Mouse (Mus musculus) hematopoietic stem cell, adult 5-6 weeks (primary cell): Measurements from ENCODE around the gene Shc2. TPM values are rescaled to one million over a fixed set of nuclear protein-coding genes. Genes with fewer than 3 reads are reported as not detected.

Experiments
- ATAC-seq, 2 experiments: fragments of 125-278 bp in 1 of 2; replicated peaks in 1 of 2; 2 replicates each; pipeline ENCODE4 v1.8.0; 2016 to 2017; ENCODE audit warnings: inconsistent platforms in 2 of 2, mild to moderate bottlenecking in 2 of 2, moderate number of reproducible peaks in 2 of 2, low read depth in 1 of 2, moderate TSS enrichment in 1 of 2; ENCODE audit not compliant: low FRiP score in 2 of 2, poor library complexity in 2 of 2, severe bottlenecking in 2 of 2, insufficient read depth in 1 of 2, low TSS enrichment in 1 of 2
- total RNA-seq: library from RNA; stranded (forward); fragments of 172-1452, 232-1000 nt; gene quantifications from 2 replicates; pipeline ENCODE4 v1.2.3, GENCODE M21; 2017

Gene Shc2
- total RNA-seq, 1 experiment from 2014 or later = not detected

DNA sequence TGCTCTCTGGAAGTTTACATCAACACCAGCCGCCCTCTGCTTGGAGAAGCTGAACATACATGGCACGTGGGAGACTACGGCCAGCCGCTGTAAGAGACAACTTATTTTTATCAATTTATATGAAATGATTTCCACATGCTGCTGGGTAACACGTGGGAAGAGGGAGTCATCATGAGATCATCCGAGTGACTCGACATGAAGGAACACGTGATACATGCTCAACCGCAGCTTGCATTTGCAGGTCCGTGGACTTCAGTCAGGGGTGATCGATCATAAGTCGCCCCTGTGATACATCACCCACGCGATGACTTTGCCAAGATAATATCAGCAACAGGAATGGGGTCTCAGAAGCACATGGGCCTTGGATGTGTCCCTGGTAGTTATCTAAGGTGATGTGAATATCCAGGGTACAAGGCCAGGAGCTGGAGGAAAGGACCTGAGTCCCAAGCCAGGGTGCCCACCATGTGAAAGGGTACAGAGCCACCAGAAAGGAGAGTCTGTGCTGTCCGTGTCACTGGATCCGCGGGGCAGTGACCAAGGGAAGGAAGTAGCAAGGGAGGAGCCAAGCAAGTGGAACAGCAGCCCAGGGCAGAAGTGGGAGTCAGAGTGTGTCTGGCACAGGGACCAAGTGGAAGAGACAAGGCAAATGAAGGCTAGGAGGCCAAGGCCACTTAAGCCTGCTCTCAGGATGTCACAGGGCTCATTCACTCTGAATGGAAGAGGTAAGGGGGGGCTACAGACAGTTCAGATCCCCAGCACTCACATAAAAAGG lies 4.5 kb downstream of the Shc2 start:
- ATAC-seq = no peak

DNA sequence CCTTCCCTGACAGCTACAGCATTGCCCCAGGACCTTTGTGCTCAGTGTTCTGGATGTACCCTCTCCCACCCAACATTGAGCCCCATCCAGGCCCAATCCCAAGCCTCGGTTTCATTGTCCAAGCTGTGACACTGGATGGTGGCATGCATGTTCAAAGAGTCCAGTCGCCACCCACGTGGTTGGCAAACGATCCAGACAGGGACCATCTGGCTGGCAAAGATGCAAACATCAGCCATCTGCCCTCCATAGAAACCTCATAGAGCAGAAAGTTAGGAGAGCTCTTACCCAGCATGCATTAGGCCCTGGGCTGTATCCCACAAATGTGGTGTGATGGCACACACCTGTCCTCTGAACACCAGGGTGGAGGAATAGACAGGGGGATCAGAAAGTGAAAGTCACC lies 6.3 kb downstream of the Shc2 start:
- ATAC-seq = no peak

DNA sequence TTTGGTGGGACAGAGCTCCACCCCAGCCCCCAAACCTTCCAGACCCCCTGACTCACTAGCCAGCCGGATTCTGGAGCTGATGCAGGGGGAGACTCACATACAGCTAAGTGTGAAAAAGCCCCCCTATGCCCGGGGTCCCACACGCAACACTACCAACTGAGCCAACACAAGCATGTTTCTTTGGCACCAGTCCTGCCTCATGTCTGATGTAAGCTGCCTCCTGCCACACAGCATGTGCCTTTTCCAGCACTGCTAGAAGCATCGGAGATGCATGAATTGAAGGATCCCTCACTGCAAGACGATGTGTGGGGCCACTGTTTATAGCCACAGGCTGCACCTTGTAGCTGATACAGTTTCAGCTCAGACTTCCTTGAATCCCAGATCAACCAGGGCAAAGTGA lies 9.3 kb downstream of the Shc2 start:
- no peak for ATAC-seq

DNA sequence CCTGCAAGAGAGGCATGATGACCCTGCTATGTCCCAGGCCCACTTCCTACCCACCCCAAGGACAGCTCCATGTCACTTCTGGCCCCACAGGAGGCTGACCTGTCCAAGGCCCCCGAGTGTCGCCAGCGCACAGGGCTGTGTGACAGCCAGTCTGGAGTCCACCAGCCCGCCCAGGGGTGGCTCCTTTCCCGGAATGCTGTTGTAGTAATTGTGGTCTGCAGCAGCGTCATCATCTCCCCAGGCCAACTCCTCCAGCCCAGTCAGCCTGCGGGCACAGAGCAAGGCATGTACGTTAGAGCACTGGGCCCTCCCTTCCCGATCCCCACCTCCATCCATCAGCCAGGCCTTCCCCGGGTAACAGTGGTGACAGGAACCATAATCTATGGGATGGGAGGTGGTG lies 11.6 kb downstream of the Shc2 start:
- ATAC-seq = no peak

DNA sequence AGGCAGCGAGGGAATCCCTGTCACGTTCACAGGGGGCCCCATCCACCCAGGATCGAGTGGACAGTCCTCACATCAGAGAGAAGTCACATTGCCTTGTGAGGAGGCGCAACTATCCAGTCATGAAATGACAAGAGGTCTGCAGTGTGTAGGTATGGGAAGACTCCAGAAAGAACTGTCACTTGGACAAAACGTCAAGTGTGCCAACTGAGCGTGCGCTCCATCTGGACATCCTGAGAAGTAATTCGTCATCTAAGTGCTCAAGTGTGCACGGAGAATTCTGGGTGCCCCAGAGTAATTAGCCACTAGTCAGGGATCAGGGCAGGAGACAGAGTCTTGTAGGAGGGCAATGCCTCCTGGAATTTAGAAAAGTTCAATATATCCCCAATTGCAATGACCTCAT lies 12.3 kb downstream of the Shc2 start:
- no peak for ATAC-seq

DNA sequence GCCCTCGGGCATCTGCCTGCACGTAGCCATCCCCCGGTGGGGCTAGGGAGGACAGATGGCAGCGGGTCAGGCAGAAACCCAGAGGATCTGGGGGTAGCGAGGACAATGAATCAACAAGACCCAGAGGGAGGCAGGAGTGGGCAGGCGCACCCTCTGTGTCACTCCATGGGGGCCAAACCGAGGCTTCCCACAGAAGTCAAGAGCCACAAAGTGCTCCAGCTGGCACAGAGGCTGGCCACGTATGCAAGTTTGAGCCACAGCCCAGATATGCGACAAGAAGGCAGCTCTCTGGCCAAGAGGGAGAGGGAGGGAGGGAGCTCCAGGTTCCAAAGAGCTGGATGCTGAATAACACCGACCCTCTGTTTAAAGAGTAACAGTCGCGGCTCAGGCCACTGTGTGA lies 13.8 kb downstream of the Shc2 start:
- no peak for ATAC-seq

DNA sequence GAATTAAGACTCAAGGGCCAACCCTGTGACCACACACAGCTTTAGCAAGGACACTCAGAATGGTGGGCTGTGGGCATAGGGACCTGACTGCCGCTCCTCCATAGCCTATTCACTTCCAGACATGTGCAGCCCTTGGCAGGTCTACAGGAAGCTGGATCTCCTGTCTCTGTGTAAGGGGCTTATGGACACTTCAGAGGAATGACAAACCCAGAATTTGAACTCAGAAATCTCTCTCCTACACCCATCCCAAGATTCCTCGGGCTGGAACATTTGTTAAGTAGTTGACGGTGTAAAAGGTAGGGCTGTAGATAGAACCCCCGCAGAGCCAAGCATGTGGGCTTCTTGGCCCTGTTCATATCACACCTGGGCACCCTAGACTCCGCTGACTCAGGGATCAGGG lies 21.3 kb downstream of the Shc2 start:
- no peak for ATAC-seq

DNA sequence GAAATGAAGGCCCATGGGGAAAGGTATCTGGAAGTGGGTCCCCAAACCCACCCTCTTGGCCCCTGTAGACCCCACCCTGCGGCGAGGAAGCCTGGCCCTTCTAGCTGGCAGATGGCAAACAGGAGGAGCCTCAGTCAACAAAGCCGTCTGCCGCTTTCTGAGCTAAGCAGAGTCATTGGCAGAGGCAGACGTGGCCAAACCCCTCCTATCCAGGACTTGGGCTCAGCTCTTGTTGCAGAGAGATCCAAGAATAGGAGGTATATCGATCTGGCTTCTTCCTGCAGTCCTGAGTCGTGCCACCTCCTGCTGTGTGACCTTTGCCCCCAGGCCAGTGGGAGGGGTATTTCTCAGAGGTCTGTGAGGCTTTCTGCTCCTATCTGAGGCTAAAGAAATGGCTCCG lies 21.9 kb downstream of the Shc2 start:
- ATAC-seq = no peak

DNA sequence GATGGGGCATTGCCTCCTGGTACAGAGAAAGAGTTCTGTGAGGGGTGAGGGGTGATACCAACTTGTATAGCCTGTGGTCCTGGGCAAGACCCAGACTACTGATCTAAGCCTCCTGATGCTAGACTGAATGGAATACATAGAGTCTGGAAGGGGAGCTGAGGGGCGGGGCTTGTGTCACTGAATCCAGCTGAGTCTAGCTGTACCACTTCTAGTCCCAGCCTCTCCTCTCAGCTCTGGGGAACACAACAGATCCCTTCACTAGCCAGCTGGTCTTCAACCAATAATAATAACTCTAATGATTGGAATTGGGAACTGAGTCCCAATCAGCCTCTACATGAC lies 23.4 kb downstream of the Shc2 start:
- 0 out of 4 replicates have a peak, but pooled peaks of 1 of the 2 experiments have one; percentile 3 for ATAC-seq

DNA sequence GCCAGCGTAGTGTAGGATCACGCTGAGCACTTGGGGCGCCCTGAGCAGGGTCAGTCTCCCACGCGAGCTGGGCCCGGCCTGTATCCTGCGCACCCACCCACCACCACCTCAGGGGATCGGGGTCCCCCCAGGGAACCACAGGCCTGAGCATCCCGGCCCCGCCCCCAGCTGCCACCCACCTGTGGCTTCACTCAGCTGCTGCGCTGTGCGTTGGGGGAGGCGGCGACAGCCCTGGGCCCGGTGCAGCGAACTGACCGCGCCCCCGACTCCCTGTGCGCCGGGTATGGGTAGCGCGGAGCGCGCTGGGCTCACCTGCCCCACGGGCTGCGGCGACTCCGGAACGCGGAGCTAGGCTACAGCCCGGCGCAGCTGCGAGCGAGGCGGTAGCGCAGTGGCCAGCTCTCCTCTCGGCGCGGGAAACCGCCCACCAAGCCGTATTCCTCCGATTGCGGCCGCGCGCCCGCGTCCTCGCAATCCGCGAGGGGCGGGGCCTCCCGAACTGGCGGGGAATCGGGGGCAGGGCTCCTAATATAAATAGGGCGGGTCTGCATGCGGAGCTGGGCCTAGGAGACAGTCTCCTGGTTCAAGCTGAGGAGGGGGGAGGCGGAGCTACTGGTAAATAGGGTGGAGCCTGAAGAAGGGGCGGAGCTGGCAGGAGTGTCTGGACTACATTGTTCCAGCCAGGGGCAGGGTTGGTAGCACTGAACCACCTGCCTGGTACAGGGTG lies 24.0 kb downstream of the Shc2 start, which contains the start of gene C2cd4c:
Gene C2cd4c, minus strand, starts transcription at position 448 of the 727 bp plus-strand sequence.
- ATAC-seq = peak; percentile 69 to 78

DNA sequence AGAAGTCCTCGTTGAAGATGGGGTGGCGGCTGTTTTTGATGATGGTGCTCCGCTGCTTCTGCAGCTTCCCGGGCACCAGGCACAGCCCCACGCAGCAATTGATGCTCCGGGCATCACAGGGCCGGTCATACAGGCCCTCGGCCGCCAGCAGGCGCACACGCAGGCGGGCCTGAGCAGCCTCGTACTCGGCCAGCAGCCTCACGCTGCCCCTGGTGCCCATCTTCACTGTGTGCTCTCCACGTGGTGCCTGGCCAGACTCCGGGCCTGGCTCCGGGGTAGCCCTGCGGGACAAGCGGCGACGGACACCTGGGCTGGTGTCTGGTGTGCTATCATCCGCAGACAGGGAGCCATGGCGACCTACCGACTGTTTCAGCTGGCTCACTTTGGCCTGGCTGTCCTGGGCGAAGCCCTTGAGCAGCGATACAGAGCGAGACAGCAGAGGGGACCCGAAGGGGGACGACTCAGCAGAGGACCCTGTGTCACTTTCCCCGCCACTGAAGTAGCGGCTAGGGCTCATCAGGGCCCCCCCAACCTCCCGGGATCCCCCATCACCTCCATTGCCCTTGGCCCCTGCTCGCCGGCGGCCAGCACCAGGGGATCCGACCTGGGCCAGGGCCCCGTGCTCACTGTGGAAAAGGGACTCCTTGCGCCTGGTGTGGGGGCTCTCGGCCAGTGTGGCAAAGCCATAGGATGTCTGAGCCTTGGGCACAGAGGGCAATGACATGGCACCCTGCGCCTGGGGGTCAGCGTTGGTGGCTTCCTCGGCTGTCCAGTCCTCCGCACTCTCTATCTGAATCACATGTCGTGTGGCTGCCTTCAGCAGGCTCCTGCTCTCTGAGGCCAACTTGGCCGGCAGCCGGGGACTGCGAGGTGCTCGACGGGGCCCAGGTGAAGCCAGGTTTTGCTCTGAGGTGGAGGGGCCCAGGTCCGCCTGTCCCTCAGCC lies 25.3 kb downstream of the Shc2 start:
- 0 out of 4 replicates have a peak, but pooled peaks have one; percentile 7 to 12 for ATAC-seq

DNA sequence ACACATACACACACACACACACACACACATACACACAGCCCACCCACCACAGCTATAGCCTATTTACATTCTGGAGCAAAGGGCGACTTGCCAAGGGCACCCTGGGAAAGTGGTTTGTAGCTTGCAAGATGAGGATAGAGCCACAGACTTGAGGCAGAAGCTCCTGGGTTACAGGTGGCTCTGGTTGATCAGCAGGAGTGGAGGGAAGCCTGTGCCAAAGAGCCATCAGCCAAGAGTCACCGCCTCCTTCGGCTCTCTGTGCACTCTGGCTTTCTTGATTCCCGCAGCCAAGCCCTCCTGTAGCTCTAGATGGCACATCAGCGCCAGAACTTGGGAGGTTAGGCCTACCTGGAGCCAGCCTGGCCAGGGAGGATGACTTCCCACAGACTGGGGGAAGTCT lies 26.4 kb downstream of the Shc2 start:
- ATAC-seq = no peak

DNA sequence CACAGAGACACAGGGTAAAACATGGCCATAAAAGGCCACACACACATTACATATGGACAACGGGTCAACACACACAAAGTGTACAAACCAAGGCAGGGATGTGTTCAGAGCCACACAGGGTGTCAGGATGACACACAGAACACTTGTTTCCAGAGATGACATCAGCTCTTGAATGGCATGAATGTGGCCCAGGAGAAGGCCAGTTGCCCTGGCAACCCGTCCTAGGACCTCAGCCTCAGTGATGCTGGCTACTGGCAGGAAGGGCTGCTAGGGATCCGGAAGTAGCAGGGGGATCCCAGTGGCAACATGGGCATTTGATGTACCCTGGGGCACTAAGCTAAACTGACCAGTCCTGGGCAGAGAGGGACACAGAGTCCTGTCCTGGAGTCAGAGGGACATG lies 28.4 kb downstream of the Shc2 start:
- ATAC-seq = no peak

DNA sequence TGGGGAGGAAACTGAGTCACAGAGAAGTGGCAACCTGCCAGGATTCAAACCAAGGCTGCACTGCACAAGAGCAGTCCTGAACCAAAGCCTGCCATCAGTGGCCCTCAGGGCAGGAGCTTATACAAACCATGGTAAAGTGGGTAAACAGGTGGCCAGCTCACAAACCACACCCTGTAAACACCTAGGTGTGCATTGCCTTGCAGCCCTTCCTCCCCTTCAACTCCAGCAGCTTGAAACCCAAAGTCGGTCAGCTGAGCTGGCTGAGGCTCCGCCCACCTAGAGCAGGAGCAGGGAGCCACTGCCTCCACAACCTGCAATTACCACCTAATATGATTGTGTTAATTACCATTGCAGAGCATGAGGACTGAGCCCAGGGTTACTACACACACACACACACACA lies 29.8 kb downstream of the Shc2 start:
- ATAC-seq = no peak

DNA sequence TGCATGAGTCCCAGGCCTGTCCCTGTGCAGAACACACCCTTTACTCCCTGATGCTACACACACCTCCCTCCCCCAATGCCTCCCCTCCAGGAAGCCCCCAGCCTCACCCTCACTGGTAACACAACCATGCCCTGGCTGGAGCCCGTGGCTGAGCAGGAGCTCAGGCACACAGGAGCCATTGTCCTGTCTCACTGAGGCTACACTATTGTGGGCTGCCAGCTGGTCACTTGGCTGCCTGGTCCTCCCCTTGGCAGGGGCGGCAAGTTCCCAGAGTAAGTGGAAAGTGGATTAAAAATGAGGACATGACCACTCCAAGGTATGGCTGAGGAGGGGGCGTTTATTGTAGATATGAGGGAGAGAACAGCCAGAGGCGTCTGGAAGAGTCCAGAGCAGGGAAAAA lies 31.2 kb downstream of the Shc2 start:
- ATAC-seq = no peak

DNA sequence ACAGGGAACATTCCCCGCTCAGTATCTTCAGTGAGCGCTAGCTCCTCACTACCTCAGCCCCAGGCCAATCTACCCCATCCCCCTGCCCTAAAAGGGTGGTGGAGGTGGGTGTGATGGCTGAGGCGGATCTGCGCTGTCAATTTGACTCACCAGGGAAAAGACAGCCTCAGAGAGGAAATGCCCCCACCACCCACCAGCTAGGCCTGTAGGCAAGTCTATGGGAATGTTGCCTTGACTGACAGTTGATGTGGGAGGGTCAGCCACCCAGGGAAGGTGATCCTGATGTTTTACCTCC lies 39.8 kb downstream of the Shc2 start:
- ATAC-seq = no peak

DNA sequence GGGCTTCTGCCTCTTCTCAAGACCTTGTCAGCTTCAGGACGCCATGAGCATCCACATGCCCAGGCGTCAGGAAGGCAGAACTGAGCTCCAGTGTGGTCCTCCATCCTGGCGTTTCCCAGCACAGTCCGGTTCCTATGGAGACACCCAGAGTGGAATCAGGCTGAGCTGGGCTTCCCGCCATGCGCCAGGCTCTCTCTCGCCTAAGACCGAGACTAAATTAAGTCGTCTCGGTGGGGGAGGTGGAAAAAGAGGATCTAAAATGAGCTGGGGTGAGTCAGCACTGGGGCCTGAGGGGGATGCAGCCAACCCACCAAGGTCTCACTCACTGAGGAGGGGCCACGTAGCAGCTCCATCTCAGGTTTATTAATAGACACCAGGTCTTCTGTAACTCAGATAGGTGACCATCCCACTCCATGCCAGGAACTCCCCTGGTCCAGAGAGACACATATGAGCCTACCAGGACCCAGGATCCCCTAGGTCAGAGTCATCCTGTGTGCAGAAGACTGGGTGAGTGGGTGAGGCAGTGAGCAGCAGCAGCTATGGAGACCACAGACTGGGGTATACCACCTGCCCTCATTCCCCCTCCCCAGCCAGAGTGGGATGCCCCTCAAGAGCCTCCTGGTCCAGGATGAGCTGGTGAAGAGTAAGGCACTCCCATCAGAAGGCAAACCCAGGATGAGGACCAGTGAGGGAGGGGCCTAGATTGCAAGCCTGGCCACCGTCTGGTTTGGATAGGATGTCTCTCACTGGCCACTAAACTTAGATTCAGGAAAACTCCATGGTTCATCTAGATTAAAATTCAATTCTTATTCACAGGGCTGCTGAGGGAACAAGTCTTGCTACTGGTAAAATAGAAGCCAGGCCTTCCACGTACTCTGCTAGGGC lies 40.4 kb downstream of the Shc2 start:
- peak in 1 of 2 experiments; percentile 48; a peak in 2 of 4 replicates for ATAC-seq
